Mouse (Mus musculus) lung, postnatal 14 days (tissue): ENCODE data around the gene Chat.

Experiments used
- DNase-seq: peaks from one replicate; pipeline ENCODE4 v3.0.0; 2021

The Chat gene

GRCm38 (mm10) chr14:32465889-32466288, at the start of gene Chat:
TSS of gene Chat (minus strand) at chr14:32465989.
- no peak for DNase-seq

- peak; percentile 94 for DNase-seq
Observed at GRCm38 (mm10) chr14:32513336-32514032, 47.7 kb upstream of the Chat start, which contains the start of gene Ercc6. TSS of gene Ercc6 (plus strand) at chr14:32513521.

- no peak for DNase-seq
Observed at GRCm38 (mm10) chr14:32512912-32513311, 47.1 kb upstream of the Chat start.

GRCm38 (mm10) chr14:32509443-32509961, 43.7 kb upstream of the Chat start:
- no peak for DNase-seq

- DNase-seq = no peak
Observed at GRCm38 (mm10) chr14:32508105-32508835, 42.5 kb upstream of the Chat start.

- no peak for DNase-seq
Observed at GRCm38 (mm10) chr14:32507216-32507615, 41.4 kb upstream of the Chat start.

GRCm38 (mm10) chr14:32506329-32506728, 40.5 kb upstream of the Chat start:
- DNase-seq = no peak

GRCm38 (mm10) chr14:32503897-32504296, 38.1 kb upstream of the Chat start:
- no peak for DNase-seq

GRCm38 (mm10) chr14:32502764-32503688, 37.2 kb upstream of the Chat start:
- DNase-seq = no peak

- DNase-seq = no peak
Observed at GRCm38 (mm10) chr14:32501303-32501702, 35.5 kb upstream of the Chat start.

- no peak for DNase-seq
Observed at GRCm38 (mm10) chr14:32496115-32496850, 30.5 kb upstream of the Chat start.

GRCm38 (mm10) chr14:32492521-32492920, 26.7 kb upstream of the Chat start:
- DNase-seq = no peak

GRCm38 (mm10) chr14:32482061-32482460, 16.3 kb upstream of the Chat start:
- peak; percentile 13 for DNase-seq

- no peak for DNase-seq
Observed at GRCm38 (mm10) chr14:32477581-32477980, 11.8 kb upstream of the Chat start.

GRCm38 (mm10) chr14:32476559-32476958, 10.8 kb upstream of the Chat start:
- no peak for DNase-seq

- DNase-seq = peak; percentile 54
Observed at GRCm38 (mm10) chr14:32472996-32473395, 7.2 kb upstream of the Chat start.

GRCm38 (mm10) chr14:32467606-32468005, 1.8 kb upstream of the Chat start:
- DNase-seq = peak; percentile 71

- no peak for DNase-seq
Observed at GRCm38 (mm10) chr14:32465506-32465870, 301 bp downstream of the Chat start.

- DNase-seq = no peak
Observed at GRCm38 (mm10) chr14:32464601-32465505, 936 bp downstream of the Chat start, which contains the start of gene Slc18a3. TSS of gene Slc18a3 (minus strand) at chr14:32464850.

- DNase-seq = no peak
Observed at GRCm38 (mm10) chr14:32463211-32464040, 2.4 kb downstream of the Chat start.
